Mouse (Mus musculus): ENCODE data around the gene Ncam2. TPM values are rescaled to one million over a fixed set of nuclear protein-coding genes. Genes with fewer than 3 reads are reported as not detected.

Gene Ncam2
- total RNA-seq (2012; rRNA removed) = 0.13 TPM in 1 of 2 replicates, not detected in the other

GRCm38 (mm10) chr16:81200201-81201071 lies at the start of gene Ncam2:
Gene Ncam2, plus strand, starts transcription at chr16:81200697.
- H3K27ac ChIP-seq (ENCODE audit: insufficient read depth, low read depth, low read length, poor library complexity, severe bottlenecking) = no peak within 1 kb of the TSS

GRCm38 (mm10) chr16:81170828-81171227 lies 29.7 kb upstream of the Ncam2 start:
- H3K9me3 ChIP-seq (ENCODE audit: control insufficient read depth, insufficient read depth, low read depth, low read length) = no peaks in the 10 kb centered on the region
- in situ Hi-C loops (cut with MboI; ENCODE audit: low sequenced_read_pairs in 2 of 2, unreplicated experiment in 2 of 2) = no loop called here
- DNase-seq (ENCODE audit: low read depth, low spot score) = no peak

More at GRCm38 (mm10) chr16:81200201-81201071, at the start of gene Ncam2:
- no peaks in the 10 kb centered on the region for H3K4me1 ChIP-seq (ENCODE audit: control insufficient read depth in 2 of 2, insufficient read depth in 2 of 2, low read length in 2 of 2, poor library complexity in 1 of 2)
- H3K9ac ChIP-seq (ENCODE audit: insufficient read depth, low read depth, low read length, poor library complexity, severe bottlenecking) = peak within 1 kb of the TSS; percentile 62
- peak; percentile 54 for DNase-seq (ENCODE audit: low read depth, low spot score)
- peak within 1 kb of the TSS; percentile 72 to 76 for H3K4me3 ChIP-seq (ENCODE audit: insufficient read depth in 1 of 2, low read depth in 1 of 2, low read length in 2 of 2, poor library complexity in 1 of 2, severe bottlenecking in 1 of 2)
- in situ Hi-C loops (cut with MboI; ENCODE audit: low sequenced_read_pairs in 2 of 2, unreplicated experiment in 2 of 2) = no loop called here
- TF ChIP-seq CHD2 (IDR thresholded peaks at IDR 0.05; ENCODE audit: low read depth, low read length) (no peak), ZNF384 (IDR thresholded peaks at IDR 0.05; ENCODE audit: low read depth, low read length) (no peak), ZC3H11A (IDR thresholded peaks at IDR 0.05; ENCODE audit: borderline replicate concordance, low read depth, low read length) (no peak), HCFC1 (IDR thresholded peaks at IDR 0.05; ENCODE audit: borderline replicate concordance, insufficient read depth, low read length) (no peak), MAFK (IDR thresholded peaks at IDR 0.05; ENCODE audit: insufficient read depth, low read depth, low read length) (no peak)
- no peaks in the 10 kb centered on the region for H3K9me3 ChIP-seq (ENCODE audit: control insufficient read depth, insufficient read depth, low read depth, low read length)
- H3K36me3 ChIP-seq (ENCODE audit: control insufficient read depth, insufficient read depth, low read length, poor library complexity, severe bottlenecking) = no peaks in the 10 kb centered on the region

GRCm38 (mm10) chr16:81175302-81175943 lies 25.1 kb upstream of the Ncam2 start:
- H3K4me3 ChIP-seq (ENCODE audit: insufficient read depth in 1 of 2, low read depth in 1 of 2, low read length in 2 of 2, poor library complexity in 1 of 2, severe bottlenecking in 1 of 2) = no peak overlapping the region
- DNase-seq (ENCODE audit: low read depth, low spot score) = peak; percentile 35
- no peak for TF ChIP-seq ZC3H11A (IDR thresholded peaks at IDR 0.05; ENCODE audit: borderline replicate concordance, low read depth, low read length)
- no peak for TF ChIP-seq CHD2 (IDR thresholded peaks at IDR 0.05; ENCODE audit: low read depth, low read length)
- no peak for TF ChIP-seq HCFC1 (IDR thresholded peaks at IDR 0.05; ENCODE audit: borderline replicate concordance, insufficient read depth, low read length)
- no peak for TF ChIP-seq MAFK (IDR thresholded peaks at IDR 0.05; ENCODE audit: insufficient read depth, low read depth, low read length)
- no peak for TF ChIP-seq ZNF384 (IDR thresholded peaks at IDR 0.05; ENCODE audit: low read depth, low read length)
- no peak overlapping the region for H3K9ac ChIP-seq (ENCODE audit: insufficient read depth, low read depth, low read length, poor library complexity, severe bottlenecking)
- H3K27ac ChIP-seq (ENCODE audit: insufficient read depth, low read depth, low read length, poor library complexity, severe bottlenecking) = no peak overlapping the region
- H3K4me1 ChIP-seq (ENCODE audit: control insufficient read depth in 2 of 2, insufficient read depth in 2 of 2, low read length in 2 of 2, poor library complexity in 1 of 2) = no peaks in the 10 kb centered on the region
- in situ Hi-C loops (cut with MboI; ENCODE audit: low sequenced_read_pairs in 2 of 2, unreplicated experiment in 2 of 2) = no loop called here
- H3K9me3 ChIP-seq (ENCODE audit: control insufficient read depth, insufficient read depth, low read depth, low read length) = no peaks in the 10 kb centered on the region
- H3K36me3 ChIP-seq (ENCODE audit: control insufficient read depth, insufficient read depth, low read length, poor library complexity, severe bottlenecking) = no peaks in the 10 kb centered on the region

More at GRCm38 (mm10) chr16:81170828-81171227, 29.7 kb upstream of the Ncam2 start:
- no peak overlapping the region for H3K9ac ChIP-seq (ENCODE audit: insufficient read depth, low read depth, low read length, poor library complexity, severe bottlenecking)
- no peak overlapping the region for H3K27ac ChIP-seq (ENCODE audit: insufficient read depth, low read depth, low read length, poor library complexity, severe bottlenecking)
- H3K4me1 ChIP-seq (ENCODE audit: control insufficient read depth in 2 of 2, insufficient read depth in 2 of 2, low read length in 2 of 2, poor library complexity in 1 of 2) = no peaks in the 10 kb centered on the region
- TF ChIP-seq HCFC1 (IDR thresholded peaks at IDR 0.05; ENCODE audit: borderline replicate concordance, insufficient read depth, low read length) (no peak), CHD2 (IDR thresholded peaks at IDR 0.05; ENCODE audit: low read depth, low read length) (no peak), ZC3H11A (IDR thresholded peaks at IDR 0.05; ENCODE audit: borderline replicate concordance, low read depth, low read length) (no peak), ZNF384 (IDR thresholded peaks at IDR 0.05; ENCODE audit: low read depth, low read length) (no peak), MAFK (IDR thresholded peaks at IDR 0.05; ENCODE audit: insufficient read depth, low read depth, low read length) (no peak)
- H3K4me3 ChIP-seq (ENCODE audit: insufficient read depth in 1 of 2, low read depth in 1 of 2, low read length in 2 of 2, poor library complexity in 1 of 2, severe bottlenecking in 1 of 2) = no peak overlapping the region
- no peaks in the 10 kb centered on the region for H3K36me3 ChIP-seq (ENCODE audit: control insufficient read depth, insufficient read depth, low read length, poor library complexity, severe bottlenecking)

DNA sequence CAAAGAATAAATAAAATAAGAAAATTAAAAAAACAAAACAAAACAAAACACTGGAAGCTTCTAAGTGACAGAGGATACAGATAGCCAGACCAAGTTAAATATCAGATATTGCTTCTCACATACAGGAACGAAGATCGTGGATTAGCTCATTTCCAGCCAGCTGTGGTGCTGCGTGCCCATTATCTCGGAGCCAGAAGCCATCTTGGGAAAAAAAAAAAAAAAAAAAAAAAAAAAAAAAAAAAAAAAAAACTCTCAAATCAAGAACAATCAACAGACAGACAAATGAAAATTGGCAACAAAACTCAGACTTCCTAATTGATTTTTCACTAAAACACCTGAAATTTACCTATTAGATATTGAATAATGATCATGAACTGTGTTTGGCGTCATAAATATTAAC lies 20.7 kb upstream of the Ncam2 start:
- Histone ChIP-seq H3K9ac (ENCODE audit: insufficient read depth, low read depth, low read length, poor library complexity, severe bottlenecking) (no peak overlapping the region), H3K27ac (ENCODE audit: insufficient read depth, low read depth, low read length, poor library complexity, severe bottlenecking) (no peak overlapping the region), H3K4me1 (ENCODE audit: control insufficient read depth in 2 of 2, insufficient read depth in 2 of 2, low read length in 2 of 2, poor library complexity in 1 of 2) (no peaks in the 10 kb centered on the region), H3K36me3 (ENCODE audit: control insufficient read depth, insufficient read depth, low read length, poor library complexity, severe bottlenecking) (no peaks in the 10 kb centered on the region), H3K4me3 (ENCODE audit: insufficient read depth in 1 of 2, low read depth in 1 of 2, low read length in 2 of 2, poor library complexity in 1 of 2, severe bottlenecking in 1 of 2) (no peak overlapping the region), H3K9me3 (ENCODE audit: control insufficient read depth, insufficient read depth, low read depth, low read length) (no peaks in the 10 kb centered on the region)
- TF ChIP-seq CHD2 (IDR thresholded peaks at IDR 0.05; ENCODE audit: low read depth, low read length) = no peak
- peak; percentile 71; the same call in 1 of the 2 replicates for TF ChIP-seq ZNF384 (IDR thresholded peaks at IDR 0.05; ENCODE audit: low read depth, low read length)
- DNase-seq (ENCODE audit: low read depth, low spot score) = no peak
- in situ Hi-C loops (cut with MboI; ENCODE audit: low sequenced_read_pairs in 2 of 2, unreplicated experiment in 2 of 2) = no loop called here

Measured in ES-E14 (cell line).